Mouse (Mus musculus) kidney, adult 8-10 months (tissue): ENCODE measurements around the gene Mrgpre.

Source experiments
- DNase-seq, 2 experiments: peaks; one replicate each; pipeline ENCODE4 v3.0.0; 2022

Gene Mrgpre

GRCm38 (mm10) chr7:143783996-143784829 is at the start of gene Mrgpre:
Gene Mrgpre, minus strand, starts transcription at chr7:143784500.
- peak; percentile 73 to 85 for DNase-seq

DNA sequence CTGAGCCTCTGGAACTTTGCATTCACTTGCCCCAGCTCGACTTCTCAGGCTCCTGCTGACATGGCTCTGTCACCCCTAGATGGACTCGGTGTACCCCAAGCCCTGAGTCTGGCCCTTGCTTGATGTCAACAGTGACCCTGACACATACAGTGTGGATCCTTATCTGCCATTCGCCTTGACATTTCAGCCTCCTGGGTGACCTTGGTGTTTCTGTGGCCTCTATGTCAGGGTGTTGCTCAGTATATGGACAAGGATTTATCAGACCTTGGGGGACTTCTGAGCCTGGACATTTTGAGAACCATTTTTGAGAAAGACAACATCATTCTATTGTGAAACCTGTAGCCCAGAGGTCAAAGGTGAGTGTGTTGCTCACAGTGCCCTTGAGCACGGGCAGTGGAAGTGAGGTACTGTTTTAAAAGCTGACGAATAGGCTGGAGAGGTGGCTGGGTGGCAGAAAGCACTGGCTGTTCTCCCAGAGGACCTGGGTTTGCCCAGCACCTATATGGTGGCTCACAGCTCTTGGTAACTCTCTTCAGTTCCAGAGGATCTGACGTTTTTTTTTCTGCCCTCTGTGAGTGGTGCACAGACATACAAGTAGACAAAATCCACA is 49.4 kb upstream of the Mrgpre start:
- DNase-seq = no peak

DNA sequence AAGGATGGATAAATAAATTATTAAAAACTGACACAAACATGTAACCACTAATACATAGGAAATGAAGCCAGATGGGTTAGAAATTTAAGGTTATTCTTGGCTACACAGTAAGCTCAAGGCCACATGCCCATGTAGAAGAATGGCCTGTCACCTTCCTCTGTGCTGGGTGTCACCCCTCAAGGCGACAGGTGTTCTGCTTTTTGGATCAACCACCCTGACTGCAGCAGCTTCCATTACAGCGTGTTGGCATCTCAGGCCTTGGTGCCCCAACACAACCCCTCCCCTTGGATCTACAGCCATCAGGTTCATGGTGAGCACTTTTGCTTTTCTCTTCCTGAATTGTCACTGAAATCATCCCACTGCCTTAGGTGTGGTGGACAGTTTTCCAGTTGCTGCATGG is 48.3 kb upstream of the Mrgpre start:
- no peak for DNase-seq

DNA sequence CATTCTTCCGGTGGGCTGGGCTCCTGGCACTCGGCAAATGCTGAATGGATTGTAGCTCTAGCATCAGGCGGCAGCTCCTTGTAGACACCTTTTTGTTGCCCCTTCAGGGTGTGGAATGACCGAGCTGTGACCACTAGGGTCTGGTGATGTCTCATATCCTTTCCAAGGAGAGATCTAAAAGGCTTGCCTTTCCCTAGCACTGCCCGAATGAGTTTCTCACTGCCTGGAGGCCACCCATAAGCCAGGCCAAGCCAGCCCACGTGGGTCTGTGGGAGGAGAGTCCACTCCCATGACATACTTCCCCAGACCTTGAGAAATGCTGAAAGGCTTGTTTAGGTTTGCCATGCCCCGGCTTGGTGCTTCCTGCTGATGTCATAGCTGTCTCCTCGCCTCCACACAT is 47.9 kb upstream of the Mrgpre start:
- no peak for DNase-seq

DNA sequence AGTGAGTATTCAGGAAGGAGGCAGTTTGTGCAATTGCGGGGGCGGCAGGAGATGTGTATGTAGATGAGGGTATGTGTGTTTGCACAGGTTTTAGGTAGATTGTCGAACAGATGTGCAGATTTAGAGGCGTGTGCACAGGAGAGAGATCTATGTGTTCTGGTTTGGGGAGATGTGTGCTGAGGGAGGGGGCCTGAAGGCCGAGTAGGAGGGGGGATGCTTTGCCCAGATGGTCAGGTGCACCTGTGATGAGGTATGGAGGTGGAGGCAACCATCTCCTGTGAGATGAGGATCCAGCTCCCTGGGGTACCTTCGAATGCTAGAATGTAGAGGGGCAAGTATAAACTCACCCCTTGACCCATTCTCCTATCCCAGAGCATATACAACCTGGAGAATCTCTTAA is 46.1 kb upstream of the Mrgpre start:
- no peak for DNase-seq

- DNase-seq = peak; percentile 96
Observed at GRCm38 (mm10) chr7:143829504-143830331, 45.4 kb upstream of the Mrgpre start.

GRCm38 (mm10) chr7:143826985-143827384 is 42.7 kb upstream of the Mrgpre start:
- no peak for DNase-seq

- no peak for DNase-seq
Observed at GRCm38 (mm10) chr7:143823266-143823605, 38.9 kb upstream of the Mrgpre start.

GRCm38 (mm10) chr7:143822375-143823265 is 38.3 kb upstream of the Mrgpre start, which contains the start of the genes Nadsyn1 and Dhcr7:
Gene Nadsyn1, minus strand, starts transcription at chr7:143822849.
Gene Dhcr7, plus strand, starts transcription at chr7:143823145.
- peak; percentile 99 to 100 for DNase-seq

DNA sequence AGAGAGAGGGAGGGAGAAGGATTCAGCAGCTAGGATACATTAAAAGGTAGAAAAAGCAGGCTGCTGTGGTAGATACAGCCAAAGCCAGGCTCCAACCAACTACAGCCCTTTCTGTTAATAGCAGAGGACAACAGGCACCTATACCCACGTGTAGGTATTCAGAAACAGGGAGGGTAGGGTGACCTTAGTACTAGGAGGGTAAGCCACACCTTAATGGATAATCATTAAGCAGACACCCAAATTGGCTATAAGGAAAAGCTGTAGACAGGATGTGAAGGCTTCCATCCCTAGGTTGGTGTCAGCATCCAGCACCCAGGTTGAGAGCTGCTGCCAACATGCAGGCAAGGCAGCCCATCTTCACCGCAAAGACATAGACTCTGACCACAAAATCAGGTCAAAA is 36.9 kb upstream of the Mrgpre start:
- peak in 1 of 2 experiments; percentile 45 for DNase-seq

- DNase-seq = peak; percentile 19 to 23
Observed at GRCm38 (mm10) chr7:143819201-143819600, 34.9 kb upstream of the Mrgpre start.

- no peak for DNase-seq
Observed at GRCm38 (mm10) chr7:143808909-143809308, 24.6 kb upstream of the Mrgpre start.

DNA sequence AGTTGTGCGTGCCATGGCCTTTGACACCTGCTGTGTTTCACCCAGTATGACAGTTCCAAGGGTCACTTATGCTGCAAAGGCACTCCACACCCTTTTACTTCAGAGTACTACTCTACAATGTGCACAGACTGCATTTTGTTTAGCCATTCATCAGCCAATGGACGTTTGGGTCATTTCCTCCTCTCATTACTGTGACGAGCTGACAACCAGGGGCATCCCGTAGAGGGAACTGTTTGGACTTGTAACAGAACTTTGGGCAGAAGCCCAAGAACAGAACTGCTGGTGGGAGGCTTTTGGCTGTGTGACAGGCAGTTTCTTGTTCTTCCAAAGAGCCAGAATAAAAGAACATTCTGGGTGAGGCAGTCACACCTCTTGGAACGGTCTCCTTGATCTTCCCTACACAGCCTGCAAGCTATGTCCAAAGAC is 20.9 kb upstream of the Mrgpre start:
- DNase-seq = peak in 1 of 2 experiments; percentile 22

DNA sequence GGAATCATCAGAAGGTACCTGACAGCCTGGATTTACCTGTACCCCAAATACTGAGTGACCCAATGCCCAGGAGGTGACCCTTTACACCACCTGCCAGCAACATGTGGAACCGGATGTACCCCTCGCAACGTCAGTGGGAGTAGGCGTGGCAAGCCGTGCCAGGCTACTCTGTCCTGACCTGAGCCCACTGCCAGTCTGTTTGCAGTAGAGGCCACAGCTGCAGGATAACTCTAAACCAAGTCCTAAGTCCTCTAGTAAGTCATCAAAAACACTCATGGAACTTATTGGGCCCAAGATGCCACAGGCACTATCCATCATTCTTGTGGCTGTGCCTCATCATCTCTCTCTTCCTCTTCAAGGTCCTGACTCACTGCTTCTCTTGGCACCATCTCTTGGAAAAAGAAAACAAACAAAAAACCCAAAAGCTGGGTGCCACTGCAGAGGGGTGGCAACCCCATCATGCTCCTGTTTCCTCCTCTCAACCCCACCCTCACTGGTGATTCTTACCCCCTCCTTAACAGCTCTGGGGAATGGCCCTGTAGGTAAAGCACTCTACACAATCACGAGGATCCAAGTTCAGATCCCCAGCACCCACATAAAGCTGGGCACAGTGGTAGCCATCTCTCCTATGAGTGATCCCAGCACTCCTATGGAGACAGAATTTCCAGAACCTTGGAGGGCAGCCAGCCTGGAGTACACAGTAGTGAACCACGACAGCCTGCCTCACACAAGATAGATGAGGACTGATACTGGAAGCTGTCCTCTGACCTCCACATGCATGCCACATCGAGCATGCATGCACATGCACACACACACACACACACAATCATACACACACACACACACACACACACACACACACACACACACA is 17.1 kb upstream of the Mrgpre start:
- no peak for DNase-seq

DNA sequence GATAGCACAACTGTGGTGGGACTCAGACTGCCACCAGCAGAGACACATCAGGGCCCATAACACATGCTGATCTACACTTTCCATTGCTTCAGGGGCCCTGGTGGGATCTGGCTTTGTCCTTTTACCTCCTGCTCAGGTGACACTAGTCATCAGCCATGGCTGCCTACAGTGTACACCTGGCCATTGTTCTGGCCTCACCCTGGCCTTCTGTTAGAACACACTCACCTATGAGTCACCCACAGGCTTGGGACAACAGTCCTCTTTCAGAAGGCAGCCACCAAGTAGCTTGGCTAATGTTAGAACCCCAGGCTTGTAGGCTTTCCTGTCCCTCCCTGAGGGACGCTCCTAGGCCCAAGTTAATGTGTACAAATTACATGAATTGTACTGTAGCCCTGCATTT is 16.5 kb upstream of the Mrgpre start:
- no peak for DNase-seq

- no peak for DNase-seq
Observed at GRCm38 (mm10) chr7:143798783-143799182, 14.5 kb upstream of the Mrgpre start.

DNA sequence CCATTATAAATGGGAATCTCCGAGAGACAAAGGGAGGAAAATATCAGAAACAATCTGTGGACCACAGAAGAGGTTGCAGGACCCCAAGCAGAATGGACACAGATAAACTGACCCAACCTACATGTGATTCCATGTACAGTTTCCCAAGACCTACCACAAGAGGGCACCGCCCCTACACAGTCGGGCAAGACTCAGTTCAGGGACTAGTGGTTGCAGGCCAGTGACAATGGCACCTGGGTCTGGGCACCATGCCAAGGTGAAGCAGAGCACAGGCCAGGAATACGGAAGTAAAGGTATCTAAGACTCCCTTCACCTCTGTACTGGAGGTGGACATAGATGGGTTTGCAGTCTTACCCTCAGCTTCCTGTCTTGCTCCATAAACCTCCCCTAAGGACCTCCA is 8.8 kb upstream of the Mrgpre start:
- DNase-seq = peak; percentile 76

DNA sequence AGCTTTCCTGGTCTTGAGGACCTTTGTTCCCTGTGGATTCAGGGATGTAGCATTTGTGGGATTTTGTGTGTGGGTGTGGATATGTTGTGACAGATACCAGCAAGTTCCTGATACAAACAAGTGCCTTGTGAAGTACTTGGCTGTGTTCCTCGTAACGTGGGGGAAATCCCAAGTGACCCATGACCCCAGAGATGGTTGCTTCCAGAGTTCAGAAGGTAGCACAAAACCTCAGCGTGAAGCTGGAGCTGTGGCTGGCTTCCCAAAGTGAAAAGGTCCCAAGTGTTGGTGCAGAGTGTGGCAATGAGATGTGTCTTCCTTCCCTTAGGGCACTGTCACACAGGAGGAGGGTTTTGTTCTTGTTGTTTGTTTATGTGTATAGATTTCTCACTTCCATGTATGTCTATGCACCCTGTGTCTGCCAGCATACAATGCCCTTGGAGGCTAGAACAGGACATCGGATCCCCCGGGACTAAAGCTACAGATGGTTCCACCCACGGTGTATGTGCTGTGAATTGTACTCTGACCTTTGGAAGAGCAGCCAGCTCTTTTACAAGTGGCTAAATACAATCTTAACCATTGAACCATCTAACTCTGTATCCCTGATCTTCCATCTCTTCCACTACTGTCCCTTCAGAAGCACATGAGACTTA is 8.2 kb upstream of the Mrgpre start:
- peak; percentile 47 to 50 for DNase-seq

DNA sequence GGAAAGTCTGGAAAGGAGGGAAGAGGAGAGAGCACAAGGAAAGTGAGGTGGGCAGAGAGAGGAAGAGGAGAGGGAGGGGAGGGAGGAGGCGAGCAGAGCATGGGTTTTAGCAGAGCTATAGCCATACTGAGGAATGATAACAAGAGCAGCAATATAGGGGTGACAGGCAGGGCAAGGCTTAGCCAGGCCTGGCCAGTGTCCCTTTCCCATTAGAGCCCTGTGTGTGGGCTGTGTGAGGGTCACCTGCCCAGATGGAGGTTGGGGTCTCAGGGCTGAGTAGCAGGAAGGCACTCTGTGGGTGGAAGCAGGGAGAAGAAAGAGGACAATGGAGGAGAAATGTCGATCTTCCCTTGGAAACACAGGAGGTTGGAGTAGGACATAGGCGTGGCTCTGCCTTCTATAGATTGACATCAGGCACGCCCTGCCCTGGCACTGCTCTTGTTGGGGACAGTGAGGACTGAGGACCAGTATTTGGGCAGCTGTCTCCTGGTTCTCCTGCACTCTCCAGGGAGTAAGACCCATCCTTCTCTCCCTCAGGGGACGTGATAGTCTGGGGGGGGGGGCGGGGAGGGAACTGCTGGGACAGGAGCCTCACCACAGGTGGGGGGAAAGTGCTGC is 813 bp downstream of the Mrgpre start:
- DNase-seq = no peak

DNA sequence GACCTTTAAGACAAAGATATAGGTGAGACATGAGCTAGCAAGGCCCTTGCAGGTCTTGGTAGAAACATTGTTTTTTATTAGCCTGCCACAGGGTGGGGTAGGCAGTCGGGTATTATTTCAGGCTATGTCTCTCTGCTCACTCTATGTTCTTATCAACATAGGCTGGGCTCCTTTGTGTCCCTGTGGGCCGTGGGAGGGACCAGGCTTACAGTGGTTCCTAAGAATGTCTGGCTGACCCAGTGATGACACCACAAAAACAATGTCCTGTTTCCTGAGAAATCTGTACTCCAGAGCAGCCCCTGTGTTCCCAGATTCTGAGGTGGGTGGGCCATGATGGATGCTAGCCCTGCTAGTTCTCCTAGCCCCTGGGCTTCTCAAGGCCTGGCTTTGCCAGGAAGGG is 6.9 kb downstream of the Mrgpre start:
- peak; percentile 28 to 29 for DNase-seq
